Mouse (Mus musculus) heart, embryonic 15.5 days (tissue): Measurements from ENCODE around the gene Synpo2l. TPM values are rescaled to one million over a fixed set of nuclear protein-coding genes. Genes with fewer than 3 reads are reported as not detected.

ENCODE experiments used
- ATAC-seq: fragments of 200-750 bp; cut with Nextera tagmentation; replicated peaks from 2 replicates; pipeline ENCODE4 v1.8.0; 2017; ENCODE audit warnings: low read depth, moderate TSS enrichment; ENCODE audit not compliant: insufficient number of reproducible peaks, insufficient read depth, low FRiP score
- H3K27ac ChIP-seq: fragments of 300-500 bp; sonication (generic); 2 replicates; pipeline ENCODE4 v1.5.1; 2015; ENCODE audit warnings: mild to moderate bottlenecking, inconsistent platforms
- H3K27me3 ChIP-seq: fragments of 300-500 bp; sonication (generic); 2 replicates; pipeline ENCODE4 v1.6.1; 2015; ENCODE audit warnings: inconsistent platforms
- H3K36me3 ChIP-seq: fragments of 300-500 bp; sonication (generic); 2 replicates; pipeline ENCODE4 v1.6.1; 2015; ENCODE audit warnings: mild to moderate bottlenecking, inconsistent platforms
- H3K4me1 ChIP-seq: fragments of 300-500 bp; sonication (generic); replicated peaks from 2 replicates; pipeline ENCODE4 v1.6.1; 2015; ENCODE audit warnings: inconsistent platforms
- H3K4me2 ChIP-seq: fragments of 300-500 bp; sonication (generic); 2 replicates; pipeline ENCODE4 v1.6.1; 2015; ENCODE audit warnings: inconsistent platforms, mild to moderate bottlenecking, moderate library complexity
- H3K4me3 ChIP-seq: fragments of 300-500 bp; sonication (generic); 2 replicates; pipeline ENCODE4 v1.5.1; 2015; ENCODE audit warnings: mild to moderate bottlenecking, inconsistent platforms
- H3K9ac ChIP-seq: fragments of 300-500 bp; sonication (generic); 2 replicates; pipeline ENCODE4 v1.6.1; 2015; ENCODE audit warnings: mild to moderate bottlenecking, inconsistent platforms
- H3K9me3 ChIP-seq: fragments of 300-500 bp; sonication (generic); replicated peaks from 2 replicates; pipeline ENCODE4 v1.6.1; 2016; ENCODE audit warnings: inconsistent platforms
- WGBS: fragments of 180-500 bp; shearing (Covaris S2); methylation state at CpG from one replicate; pipeline ENCODE4 v1.1.7; 2015; ENCODE audit warnings: mixed read lengths; 5-methylcytosine and 5-hydroxymethylcytosine counted together
- microRNA-seq: library from miRNA; unstranded; fragments of <30 nt; microRNA quantifications from one replicate; pipeline ENCODE4, GENCODE M21; 2016
- polyA plus RNA-seq: library from polyadenylated mRNA; unstranded; fragments of >200 nt; fragmentation: Nextera tagmentation; extraction: Ambion mirVana; gene quantifications from 2 replicates; pipeline ENCODE4 v1.2.1, GENCODE M21; 2015

Gene Synpo2l
- polyA plus RNA-seq, 1 experiment from 2014 or later = 174 TPM

DNA sequence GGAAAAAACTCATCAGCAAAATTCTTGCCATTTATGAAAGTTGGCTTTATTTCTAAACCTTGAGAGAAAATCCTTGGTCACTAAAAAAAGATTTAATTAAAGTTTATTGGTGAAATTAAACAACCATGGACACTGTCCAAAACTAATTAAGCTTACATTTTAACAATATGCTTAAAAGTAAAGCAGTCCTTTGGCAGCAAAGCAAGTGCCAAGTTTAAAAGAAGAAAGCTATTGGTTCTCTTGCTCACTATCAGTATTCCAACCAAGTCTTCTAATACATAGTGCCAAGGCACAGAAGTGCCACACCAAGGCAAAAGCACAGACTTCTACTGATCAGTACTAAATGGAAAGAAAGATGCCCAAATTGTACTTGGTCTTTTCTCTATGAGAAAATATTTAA is 49.0 kb downstream of the Synpo2l start:
- Histone ChIP-seq H3K27ac (no peak overlapping the region), H3K4me2 (no peak overlapping the region)
- no peak for ATAC-seq

DNA sequence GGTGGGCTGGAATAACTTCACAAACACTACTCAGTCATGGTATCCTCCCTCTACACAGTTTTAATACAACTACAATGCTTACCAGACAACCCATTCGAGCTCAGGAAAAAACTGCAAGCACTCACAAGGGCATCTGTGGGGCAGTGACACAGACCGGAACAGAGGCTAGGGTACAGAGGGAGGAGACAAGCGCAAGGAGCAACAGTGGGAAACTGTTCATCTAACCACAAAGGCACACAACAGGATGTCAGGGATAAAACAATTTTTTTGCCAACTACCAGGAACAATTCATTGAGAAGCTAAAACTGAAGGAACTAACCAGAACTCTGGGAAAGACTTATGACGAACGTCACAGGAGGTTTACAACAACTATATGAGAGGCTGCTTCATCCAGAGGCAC is 49.9 kb downstream of the Synpo2l start:
- no peaks in the 10 kb centered on the region for H3K27me3 ChIP-seq
- no peaks in the 10 kb centered on the region for H3K36me3 ChIP-seq
- WGBS = 53% methylated on average over 5 of the region's 5 CpGs
- peaks cover 9% of the 10 kb centered on the region for H3K4me1 ChIP-seq
- H3K27ac ChIP-seq = peak overlapping the region; percentile 36; the same call in 1 of the 2 replicates
- no peak overlapping the region for H3K9ac ChIP-seq
- H3K4me3 ChIP-seq = no peak overlapping the region
- H3K9me3 ChIP-seq = no peaks in the 10 kb centered on the region
- no peak overlapping the region for H3K4me2 ChIP-seq
- ATAC-seq = no peak

More for the DNA sequence above, 49.0 kb downstream of the Synpo2l start:
- Histone ChIP-seq H3K27me3 (no peaks in the 10 kb centered on the region), H3K4me1 (peaks cover 9% of the 10 kb centered on the region), H3K9me3 (no peaks in the 10 kb centered on the region), H3K4me3 (no peak overlapping the region), H3K9ac (no peak overlapping the region), H3K36me3 (no peaks in the 10 kb centered on the region)

DNA sequence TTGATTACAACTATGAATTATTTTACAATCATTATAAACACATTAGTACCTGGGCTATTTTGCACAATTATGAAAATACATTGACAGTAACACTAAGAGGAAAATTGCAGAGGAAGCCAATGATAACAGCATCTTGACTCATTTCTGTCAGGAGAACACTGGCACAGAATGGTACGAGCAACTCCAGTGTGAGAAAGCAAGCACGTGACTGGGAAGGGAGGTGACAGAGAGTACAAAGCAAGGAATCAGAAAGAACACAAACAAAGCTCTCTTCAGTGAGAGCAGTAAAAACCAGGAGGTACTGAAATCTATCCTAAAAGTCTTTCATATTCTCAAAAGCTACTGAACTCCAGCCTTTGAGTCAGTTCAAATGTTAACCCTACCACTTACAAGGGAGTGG is 51.7 kb downstream of the Synpo2l start:
- Histone ChIP-seq H3K9me3 (no peaks in the 10 kb centered on the region), H3K36me3 (no peaks in the 10 kb centered on the region), H3K27ac (peak overlapping the region; percentile 33; the same call in 1 of the 2 replicates), H3K27me3 (no peaks in the 10 kb centered on the region), H3K9ac (no peak overlapping the region), H3K4me1 (peaks cover 9% of the 10 kb centered on the region), H3K4me3 (no peak overlapping the region), H3K4me2 (no peak overlapping the region)
- 11% methylated on average over 2 of the region's 2 CpGs for WGBS
- ATAC-seq = no peak

DNA sequence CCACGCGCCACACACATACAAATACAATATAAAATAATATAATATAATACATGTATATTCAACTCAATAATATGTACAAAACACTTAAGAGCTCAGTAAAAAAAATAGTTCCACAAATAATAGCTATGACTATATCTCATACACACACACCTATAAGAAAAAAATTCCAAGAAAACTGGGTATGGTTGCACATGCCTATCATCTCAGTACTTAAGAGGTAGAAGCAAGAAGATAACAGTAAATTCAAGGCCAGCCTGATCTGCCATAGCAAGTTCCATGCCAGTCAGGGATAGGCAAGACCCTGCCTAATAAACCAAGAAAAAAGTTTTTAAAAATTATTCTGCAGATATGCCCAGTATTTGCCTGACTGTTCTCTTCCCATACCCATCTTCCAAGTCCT is 53.1 kb downstream of the Synpo2l start:
- Histone ChIP-seq H3K27ac (no peak overlapping the region), H3K4me3 (no peak overlapping the region), H3K9me3 (no peaks in the 10 kb centered on the region), H3K4me2 (no peak overlapping the region), H3K27me3 (no peaks in the 10 kb centered on the region), H3K36me3 (no peaks in the 10 kb centered on the region), H3K4me1 (peaks cover 12% of the 10 kb centered on the region), H3K9ac (no peak overlapping the region)
- no peak for ATAC-seq
- WGBS = 97% methylated on average over 2 of the region's 2 CpGs

DNA sequence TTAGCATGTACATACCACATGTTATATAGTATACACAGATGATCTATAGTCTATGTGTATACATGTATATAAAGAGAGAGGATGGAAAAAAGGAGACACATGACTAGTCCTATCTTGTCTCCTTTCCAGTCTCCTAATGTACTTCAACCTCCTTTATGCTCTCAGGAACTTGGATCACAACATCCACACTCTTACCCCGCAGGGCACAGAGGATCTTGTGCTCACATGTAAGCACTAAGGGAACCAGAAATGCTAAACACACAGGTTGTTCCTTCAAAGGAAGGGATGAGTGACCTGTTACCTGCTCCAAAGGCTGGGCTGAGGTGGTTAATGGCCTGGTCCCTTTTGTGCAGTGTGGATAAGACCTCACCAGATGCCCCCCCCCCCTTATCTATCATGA is 55.3 kb downstream of the Synpo2l start:
- H3K4me3 ChIP-seq = no peak overlapping the region
- no peaks in the 10 kb centered on the region for H3K27me3 ChIP-seq
- no peak for ATAC-seq
- H3K9ac ChIP-seq = no peak overlapping the region
- no peak overlapping the region for H3K4me2 ChIP-seq
- peaks cover 18% of the 10 kb centered on the region for H3K4me1 ChIP-seq
- H3K9me3 ChIP-seq = no peaks in the 10 kb centered on the region
- H3K36me3 ChIP-seq = no peaks in the 10 kb centered on the region
- H3K27ac ChIP-seq = no peak overlapping the region
- 83% methylated on average over 1 of the region's 1 CpGs for WGBS

DNA sequence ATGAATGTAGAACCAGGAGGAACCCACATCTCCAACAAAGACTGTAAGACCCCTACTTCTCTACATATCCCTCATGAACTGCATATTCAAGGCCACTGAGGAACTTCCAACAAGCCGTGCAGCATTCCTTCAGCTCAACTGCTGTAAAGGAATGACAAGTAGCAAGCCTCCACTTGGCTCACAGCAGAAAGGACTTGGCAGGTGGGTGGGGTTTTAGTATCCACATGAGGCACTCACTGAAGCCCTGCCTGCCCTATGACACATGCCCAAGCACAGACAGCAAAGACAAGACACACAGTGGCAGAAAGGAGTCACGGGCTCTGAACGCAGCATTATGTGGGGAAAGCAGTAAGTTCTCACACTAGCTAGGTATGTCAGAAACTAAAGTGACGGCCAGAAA is 58.0 kb downstream of the Synpo2l start:
- Histone ChIP-seq H3K9ac (no peak overlapping the region), H3K36me3 (peaks cover 3% of the 10 kb centered on the region; the same call in 1 of the 2 replicates), H3K4me1 (peaks cover 23% of the 10 kb centered on the region), H3K9me3 (no peaks in the 10 kb centered on the region), H3K4me3 (peak overlapping the region; percentile 7; the same call in 1 of the 2 replicates), H3K27me3 (no peaks in the 10 kb centered on the region), H3K4me2 (peak overlapping the region; percentile 49), H3K27ac (peak overlapping the region; percentile 84)
- WGBS = 38% methylated on average over 4 of the region's 4 CpGs
- peak; percentile 86 for ATAC-seq

DNA sequence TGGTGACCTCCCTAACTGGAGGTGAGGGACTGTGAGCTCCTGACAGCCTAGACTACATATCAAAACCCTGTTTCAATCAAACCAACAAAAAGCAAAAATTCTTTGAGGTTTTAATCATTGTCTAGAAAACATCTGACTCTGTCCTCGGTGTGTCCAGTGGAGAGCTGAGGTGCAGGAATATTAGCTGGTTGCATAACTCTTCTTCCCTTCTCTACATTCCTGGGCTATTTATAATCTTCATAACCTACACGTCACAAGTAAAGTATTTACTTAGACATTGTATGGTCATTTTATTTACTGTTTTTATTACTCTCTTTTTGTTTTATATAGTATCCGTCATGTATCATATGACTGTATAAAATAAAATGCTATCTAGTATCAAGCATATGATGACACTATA is 58.6 kb downstream of the Synpo2l start:
- no peaks in the 10 kb centered on the region for H3K27me3 ChIP-seq
- no peak overlapping the region for H3K9ac ChIP-seq
- peaks cover 23% of the 10 kb centered on the region for H3K4me1 ChIP-seq
- 39% methylated on average over 3 of the region's 3 CpGs for WGBS
- H3K9me3 ChIP-seq = no peaks in the 10 kb centered on the region
- H3K4me2 ChIP-seq = peak overlapping the region; percentile 49
- no peak overlapping the region for H3K4me3 ChIP-seq
- H3K27ac ChIP-seq = peak overlapping the region; percentile 84
- no peak for ATAC-seq
- peaks cover 3% of the 10 kb centered on the region; the same call in 1 of the 2 replicates for H3K36me3 ChIP-seq

Small RNA genes within 50 kb of the gene (microRNA-seq; reads per million reads assigned to microRNA genes)
- not detected for gene Mir6946

Other genes starting within 250 kb of the Synpo2l start
- 0.40 and 0.46 TPM in 2 replicates for gene Cfap70, start 216.1 kb downstream of the Synpo2l start, polyA plus RNA-seq
- 40.6 and 44.8 TPM in 2 replicates for gene Anxa7, start 188.2 kb downstream of the Synpo2l start, polyA plus RNA-seq
- gene Mss51, start 171.5 kb downstream of the Synpo2l start, polyA plus RNA-seq = 0.45 and 0.56 TPM in 2 replicates
- gene Ppp3cb, start 121.8 kb downstream of the Synpo2l start, polyA plus RNA-seq = 30.6 and 34.9 TPM in 2 replicates
- gene Usp54, start 27.3 kb downstream of the Synpo2l start, polyA plus RNA-seq = 4.0 and 4.8 TPM in 2 replicates
- 10.2 and 11.6 TPM in 2 replicates for gene Myoz1, start 11.8 kb downstream of the Synpo2l start, polyA plus RNA-seq
- 57.3 and 82.4 TPM in 2 replicates for gene Sec24c, start 6.0 kb upstream of the Synpo2l start, polyA plus RNA-seq
- 19.0 and 23.9 TPM in 2 replicates for gene Fut11, start 26.6 kb upstream of the Synpo2l start, polyA plus RNA-seq
- gene Chchd1, start 34.7 kb upstream of the Synpo2l start, polyA plus RNA-seq = 159 and 218 TPM in 2 replicates
- gene Zswim8, start 39.2 kb upstream of the Synpo2l start, polyA plus RNA-seq = 18.2 and 24.7 TPM in 2 replicates
- gene Ndst2, start 66.2 kb upstream of the Synpo2l start, polyA plus RNA-seq = 13.8 and 17.8 TPM in 2 replicates
- gene Camk2g, start 125.7 kb upstream of the Synpo2l start, polyA plus RNA-seq = 75.7 and 76.8 TPM in 2 replicates
- gene Plau, start 168.3 kb upstream of the Synpo2l start, polyA plus RNA-seq = 1.4 and 1.9 TPM in 2 replicates